Mouse (Mus musculus) limb, embryonic 10.5 days (tissue): Measurements from ENCODE around the gene Wwc1. TPM values are rescaled to one million over a fixed set of nuclear protein-coding genes. Genes with fewer than 3 reads are reported as not detected.

Source experiments
- DNase-seq: peaks from one replicate; pipeline ENCODE4 v3.0.0-alpha.2; 2017; ENCODE audit warnings: low spot score
- H3K27ac ChIP-seq: fragments of 300-500 bp; sonication (generic); 2 replicates; pipeline ENCODE4 v1.5.1; 2016; ENCODE audit warnings: mild to moderate bottlenecking
- H3K27me3 ChIP-seq: fragments of 300-500 bp; sonication (generic); 2 replicates; pipeline ENCODE4 v1.6.1; 2016; ENCODE audit warnings: low read depth, mild to moderate bottlenecking; ENCODE audit not compliant: poor library complexity, severe bottlenecking
- H3K36me3 ChIP-seq: fragments of 300-500 bp; sonication (generic); 2 replicates; pipeline ENCODE4 v1.6.1; 2016; ENCODE audit warnings: mild to moderate bottlenecking, moderate library complexity
- H3K4me1 ChIP-seq: fragments of 300-500 bp; sonication (generic); 2 replicates; pipeline ENCODE4 v1.6.1; 2016
- H3K4me3 ChIP-seq: fragments of 300-500 bp; sonication (generic); 2 replicates; pipeline ENCODE4 v1.5.1; 2016; ENCODE audit warnings: mild to moderate bottlenecking, moderate library complexity
- H3K9me3 ChIP-seq: fragments of 300-500 bp; sonication (generic); replicated peaks from 2 replicates; pipeline ENCODE4 v1.6.1; 2016; ENCODE audit warnings: mild to moderate bottlenecking
- WGBS: fragments of 180-500 bp; shearing (Covaris S2); methylation state at CpG from one replicate; pipeline ENCODE4 v1.1.7; 2016; 5-methylcytosine and 5-hydroxymethylcytosine counted together
- polyA plus RNA-seq: library from polyadenylated mRNA; unstranded; fragments of >200 nt; fragmentation: Nextera tagmentation; extraction: Ambion mirVana; gene quantifications from 2 replicates; pipeline ENCODE4 v1.2.1, GENCODE M21; 2016

The Wwc1 gene
- polyA plus RNA-seq, 1 experiment from 2014 or later = 2.2 TPM

GRCm38 (mm10) chr11:35963981-35964549, 16.3 kb downstream of the Wwc1 start:
- Histone ChIP-seq H3K9me3 (no peaks in the 10 kb centered on the region), H3K4me1 (no peaks in the 10 kb centered on the region), H3K36me3 (no peaks in the 10 kb centered on the region), H3K4me3 (no peak overlapping the region), H3K27ac (no peak overlapping the region), H3K27me3 (no peaks in the 10 kb centered on the region)
- 54% methylated on average over 9 of the region's 9 CpGs for WGBS
- DNase-seq = no peak

GRCm38 (mm10) chr11:35963554-35963953, 16.8 kb downstream of the Wwc1 start:
- Histone ChIP-seq H3K27ac (no peak overlapping the region), H3K4me1 (no peaks in the 10 kb centered on the region), H3K27me3 (no peaks in the 10 kb centered on the region), H3K9me3 (no peaks in the 10 kb centered on the region), H3K36me3 (no peaks in the 10 kb centered on the region), H3K4me3 (no peak overlapping the region)
- DNase-seq = no peak
- 38% methylated on average over 2 of the region's 2 CpGs for WGBS

GRCm38 (mm10) chr11:35962431-35962830, 17.9 kb downstream of the Wwc1 start:
- no peaks in the 10 kb centered on the region for H3K9me3 ChIP-seq
- no peaks in the 10 kb centered on the region for H3K36me3 ChIP-seq
- no peaks in the 10 kb centered on the region for H3K27me3 ChIP-seq
- WGBS = 95% methylated on average over 2 of the region's 2 CpGs
- H3K27ac ChIP-seq = no peak overlapping the region
- H3K4me1 ChIP-seq = no peaks in the 10 kb centered on the region
- H3K4me3 ChIP-seq = no peak overlapping the region
- DNase-seq = no peak

GRCm38 (mm10) chr11:35959270-35959669, 21.1 kb downstream of the Wwc1 start:
- no peaks in the 10 kb centered on the region for H3K9me3 ChIP-seq
- 93% methylated on average over 3 of the region's 3 CpGs for WGBS

GRCm38 (mm10) chr11:35955572-35955971, 24.8 kb downstream of the Wwc1 start:
- peak; percentile 38 for DNase-seq
- no peaks in the 10 kb centered on the region for H3K27me3 ChIP-seq
- no peak overlapping the region for H3K4me3 ChIP-seq
- H3K9me3 ChIP-seq = no peaks in the 10 kb centered on the region
- H3K27ac ChIP-seq = no peak overlapping the region
- H3K36me3 ChIP-seq = no peaks in the 10 kb centered on the region
- 0 out of 2 replicates have a peak, but pooled peaks cover 4% of the 10 kb centered on the region for H3K4me1 ChIP-seq
- WGBS = 57% methylated on average over 3 of the region's 3 CpGs

More at GRCm38 (mm10) chr11:35959270-35959669, 21.1 kb downstream of the Wwc1 start:
- DNase-seq = no peak
- no peaks in the 10 kb centered on the region for H3K4me1 ChIP-seq
- no peaks in the 10 kb centered on the region for H3K27me3 ChIP-seq
- no peak overlapping the region for H3K4me3 ChIP-seq
- H3K27ac ChIP-seq = no peak overlapping the region
- H3K36me3 ChIP-seq = no peaks in the 10 kb centered on the region

GRCm38 (mm10) chr11:35953179-35953578, 27.1 kb downstream of the Wwc1 start:
- Histone ChIP-seq H3K36me3 (no peaks in the 10 kb centered on the region), H3K9me3 (no peaks in the 10 kb centered on the region), H3K4me1 (0 out of 2 replicates have a peak, but pooled peaks cover 4% of the 10 kb centered on the region), H3K27me3 (no peaks in the 10 kb centered on the region), H3K27ac (no peak overlapping the region), H3K4me3 (no peak overlapping the region)
- 84% methylated on average over 4 of the region's 4 CpGs for WGBS
- no peak for DNase-seq

- no peaks in the 10 kb centered on the region for H3K9me3 ChIP-seq
- 51% methylated on average over 4 of the region's 4 CpGs for WGBS
- no peak overlapping the region for H3K4me3 ChIP-seq
- 0 out of 2 replicates have a peak, but pooled peaks cover 4% of the 10 kb centered on the region for H3K4me1 ChIP-seq
- DNase-seq = no peak
- no peaks in the 10 kb centered on the region for H3K27me3 ChIP-seq
- H3K27ac ChIP-seq = no peak overlapping the region
- H3K36me3 ChIP-seq = no peaks in the 10 kb centered on the region
Observed at GRCm38 (mm10) chr11:35951727-35952065, 28.6 kb downstream of the Wwc1 start.

- 73% methylated on average over 15 of the region's 15 CpGs for WGBS
- H3K36me3 ChIP-seq = no peaks in the 10 kb centered on the region
- H3K4me1 ChIP-seq = 0 out of 2 replicates have a peak, but pooled peaks cover 4% of the 10 kb centered on the region
- DNase-seq = no peak
- H3K9me3 ChIP-seq = no peaks in the 10 kb centered on the region
- no peak overlapping the region for H3K27ac ChIP-seq
- H3K4me3 ChIP-seq = no peak overlapping the region
- H3K27me3 ChIP-seq = no peaks in the 10 kb centered on the region
Observed at GRCm38 (mm10) chr11:35951058-35951726, 29.1 kb downstream of the Wwc1 start.

GRCm38 (mm10) chr11:35950466-35950865, 29.9 kb downstream of the Wwc1 start:
- H3K4me3 ChIP-seq = no peak overlapping the region
- no peaks in the 10 kb centered on the region for H3K9me3 ChIP-seq
- no peaks in the 10 kb centered on the region for H3K27me3 ChIP-seq
- H3K36me3 ChIP-seq = no peaks in the 10 kb centered on the region
- 88% methylated on average over 7 of the region's 7 CpGs for WGBS
- DNase-seq = no peak
- 0 out of 2 replicates have a peak, but pooled peaks cover 4% of the 10 kb centered on the region for H3K4me1 ChIP-seq
- no peak overlapping the region; the same call in 1 of the 2 replicates for H3K27ac ChIP-seq

- Histone ChIP-seq H3K36me3 (no peaks in the 10 kb centered on the region), H3K9me3 (no peaks in the 10 kb centered on the region), H3K27me3 (no peaks in the 10 kb centered on the region), H3K4me3 (no peak overlapping the region), H3K4me1 (0 out of 2 replicates have a peak, but pooled peaks cover 6% of the 10 kb centered on the region), H3K27ac (no peak overlapping the region)
- no peak for DNase-seq
- WGBS = 89% methylated on average over 3 of the region's 3 CpGs
Observed at GRCm38 (mm10) chr11:35950011-35950410, 30.3 kb downstream of the Wwc1 start.

GRCm38 (mm10) chr11:35948457-35948881, 31.9 kb downstream of the Wwc1 start:
- WGBS = 61% methylated on average over 6 of the region's 6 CpGs

GRCm38 (mm10) chr11:35947944-35948343, 32.4 kb downstream of the Wwc1 start:
- no peak overlapping the region for H3K27ac ChIP-seq
- H3K4me3 ChIP-seq = no peak overlapping the region
- no peaks in the 10 kb centered on the region for H3K36me3 ChIP-seq
- no peaks in the 10 kb centered on the region for H3K27me3 ChIP-seq
- 0 out of 2 replicates have a peak, but pooled peaks cover 6% of the 10 kb centered on the region for H3K4me1 ChIP-seq
- DNase-seq = no peak
- H3K9me3 ChIP-seq = no peaks in the 10 kb centered on the region
- 91% methylated on average over 9 of the region's 9 CpGs for WGBS

More at GRCm38 (mm10) chr11:35948457-35948881, 31.9 kb downstream of the Wwc1 start:
- DNase-seq = no peak
- Histone ChIP-seq H3K9me3 (no peaks in the 10 kb centered on the region), H3K27ac (no peak overlapping the region), H3K27me3 (no peaks in the 10 kb centered on the region), H3K4me1 (0 out of 2 replicates have a peak, but pooled peaks cover 6% of the 10 kb centered on the region), H3K4me3 (no peak overlapping the region), H3K36me3 (no peaks in the 10 kb centered on the region)

- no peak for DNase-seq
- no peak overlapping the region for H3K4me3 ChIP-seq
- H3K4me1 ChIP-seq = 0 out of 2 replicates have a peak, but pooled peaks cover 5% of the 10 kb centered on the region
- no peaks in the 10 kb centered on the region for H3K9me3 ChIP-seq
- H3K36me3 ChIP-seq = no peaks in the 10 kb centered on the region
- 62% methylated on average over 6 of the region's 6 CpGs for WGBS
- H3K27me3 ChIP-seq = no peaks in the 10 kb centered on the region
- no peak overlapping the region for H3K27ac ChIP-seq
Observed at GRCm38 (mm10) chr11:35945187-35945586, 35.1 kb downstream of the Wwc1 start.
